Mouse (Mus musculus) left cerebral cortex, adult 2 months (tissue): ENCODE data around the gene Padi6. TPM values are rescaled to one million over a fixed set of nuclear protein-coding genes. Genes with fewer than 3 reads are reported as not detected.

Experiments used
- DNase-seq, 2 experiments: peaks; one replicate each; pipeline ENCODE4 v3.0.0; 2021 to 2022; ENCODE audit warnings: low spot score in 2 of 2, mixed read lengths in 1 of 2; ENCODE audit errors: extremely low spot score in 1 of 2
- H3K27ac ChIP-seq: fragments of 200-600 bp; 2 replicates; pipeline ENCODE4 v1.8.1; 2022
- H3K4me3 ChIP-seq: fragments of 200-600 bp; 2 replicates; pipeline ENCODE4 v1.8.1; 2022
- CTCF ChIP-seq: fragments of 200-600 bp; IDR thresholded peaks from 2 replicates; pipeline ENCODE4 v1.8.1; 2022; ENCODE audit warnings: antibody characterized with exemption, mild to moderate bottlenecking, moderate library complexity
- intact Hi-C: fragments of 180-260 bp; cut with DNase I; formaldehyde crosslinking; loops from one replicate; pipeline ENCODE4 v1.15.1; 2025
- total RNA-seq, 2 experiments: library from RNA; stranded (reverse); gene quantifications; 2 replicates each; pipeline ENCODE4 v1.2.3; 2021

Gene Padi6
- total RNA-seq, 2 experiments from 2014 or later, result not detected

GRCm38 (mm10) chr4:140743086-140743485, 643 bp upstream of the Padi6 start:
- no peak for DNase-seq
- Histone ChIP-seq H3K4me3 (no peak overlapping the region), H3K27ac (no peak overlapping the region)
- intact Hi-C loops, result no loop called here
- no peak for TF ChIP-seq CTCF

GRCm38 (mm10) chr4:140741401-140741800, 1.0 kb downstream of the Padi6 start:
- Histone ChIP-seq H3K27ac (no peak overlapping the region), H3K4me3 (no peak overlapping the region)
- TF ChIP-seq CTCF, result no peak
- intact Hi-C loops, result no loop called here
- DNase-seq, result no peak

- Histone ChIP-seq H3K27ac (no peak overlapping the region), H3K4me3 (no peak overlapping the region)
- no peak for TF ChIP-seq CTCF
- DNase-seq, result no peak
- intact Hi-C loops, result no loop called here
Measured at GRCm38 (mm10) chr4:140740655-140741054, 1.8 kb downstream of the Padi6 start.

GRCm38 (mm10) chr4:140732871-140733270, 9.6 kb downstream of the Padi6 start:
- TF ChIP-seq CTCF, result no peak
- Histone ChIP-seq H3K4me3 (no peak overlapping the region), H3K27ac (no peak overlapping the region)
- intact Hi-C loops, result no loop called here
- DNase-seq, result no peak

GRCm38 (mm10) chr4:140731654-140732053, 10.8 kb downstream of the Padi6 start:
- no peak for DNase-seq
- TF ChIP-seq CTCF, result no peak; the same call in 1 of the 2 replicates
- intact Hi-C loops, result no loop called here
- Histone ChIP-seq H3K4me3 (no peak overlapping the region), H3K27ac (no peak overlapping the region)

GRCm38 (mm10) chr4:140726907-140727306, 15.5 kb downstream of the Padi6 start:
- intact Hi-C loops, result no loop called here
- Histone ChIP-seq H3K27ac (no peak overlapping the region), H3K4me3 (no peak overlapping the region)
- DNase-seq, result no peak
- TF ChIP-seq CTCF, result no peak

- intact Hi-C loops, result loop anchor here (2.0 kb wide), 2 partner anchors 178 to 232 kb away; no protein-coding TSS in a partner anchor
- H3K27ac ChIP-seq, result peak overlapping the region; percentile 57; the same call in 1 of the 2 replicates
- TF ChIP-seq CTCF, result no peak
- DNase-seq, result no peak
- no peak overlapping the region for H3K4me3 ChIP-seq
Measured at GRCm38 (mm10) chr4:140724739-140725138, 17.7 kb downstream of the Padi6 start.

- DNase-seq, result no peak
- Histone ChIP-seq H3K4me3 (no peak overlapping the region), H3K27ac (no peak overlapping the region)
- intact Hi-C loops, result loop anchor here (2.0 kb wide), 2 partner anchors 179 to 233 kb away; no protein-coding TSS in a partner anchor
- peak; percentile 52 for TF ChIP-seq CTCF
Measured at GRCm38 (mm10) chr4:140723801-140724200, 18.6 kb downstream of the Padi6 start.

GRCm38 (mm10) chr4:140723192-140723591, 19.3 kb downstream of the Padi6 start:
- no peak for TF ChIP-seq CTCF
- H3K4me3 ChIP-seq, result no peak overlapping the region
- no peak for DNase-seq
- intact Hi-C loops, result no loop called here
- no peak overlapping the region for H3K27ac ChIP-seq

GRCm38 (mm10) chr4:140722710-140723109, 19.7 kb downstream of the Padi6 start:
- intact Hi-C loops, result no loop called here
- no peak for TF ChIP-seq CTCF

GRCm38 (mm10) chr4:140721968-140722490, 20.4 kb downstream of the Padi6 start:
- DNase-seq, result no peak
- no peak overlapping the region for H3K27ac ChIP-seq
- no peak for TF ChIP-seq CTCF
- intact Hi-C loops, result no loop called here
- no peak overlapping the region for H3K4me3 ChIP-seq

More at GRCm38 (mm10) chr4:140722710-140723109, 19.7 kb downstream of the Padi6 start:
- H3K4me3 ChIP-seq, result no peak overlapping the region
- no peak overlapping the region for H3K27ac ChIP-seq
- no peak for DNase-seq

GRCm38 (mm10) chr4:140720091-140720490, 22.4 kb downstream of the Padi6 start:
- Histone ChIP-seq H3K4me3 (no peak overlapping the region), H3K27ac (no peak overlapping the region)
- TF ChIP-seq CTCF, result no peak
- intact Hi-C loops, result no loop called here
- DNase-seq, result no peak

GRCm38 (mm10) chr4:140718436-140718835, 24.0 kb downstream of the Padi6 start:
- H3K27ac ChIP-seq, result no peak overlapping the region
- H3K4me3 ChIP-seq, result no peak overlapping the region
- intact Hi-C loops, result no loop called here
- TF ChIP-seq CTCF, result no peak
- DNase-seq, result no peak
